Mouse (Mus musculus) embryonic facial prominence, embryonic 10.5 days (tissue): ENCODE measurements around the gene Anapc5. TPM values are rescaled to one million over a fixed set of nuclear protein-coding genes. Genes with fewer than 3 reads are reported as not detected.

Experiments
- DNase-seq: peaks from one replicate; pipeline ENCODE4 v3.0.0-alpha.2; 2017; ENCODE audit warnings: low spot score
- H3K27ac ChIP-seq: fragments of 300-500 bp; sonication (generic); replicated peaks from 2 replicates; pipeline ENCODE4 v1.5.1; 2016; ENCODE audit warnings: mild to moderate bottlenecking
- H3K27me3 ChIP-seq: fragments of 300-500 bp; sonication (generic); replicated peaks from 2 replicates; pipeline ENCODE4 v1.6.1; 2016; ENCODE audit warnings: low read depth, mild to moderate bottlenecking; ENCODE audit not compliant: poor library complexity, severe bottlenecking
- H3K36me3 ChIP-seq: fragments of 300-500 bp; sonication (generic); replicated peaks from 2 replicates; pipeline ENCODE4 v1.6.1; 2016; ENCODE audit warnings: mild to moderate bottlenecking, moderate library complexity
- H3K4me1 ChIP-seq: fragments of 300-500 bp; sonication (generic); 2 replicates; pipeline ENCODE4 v1.6.1; 2016
- H3K4me3 ChIP-seq: fragments of 300-500 bp; sonication (generic); 2 replicates; pipeline ENCODE4 v1.5.1; 2016; ENCODE audit warnings: mild to moderate bottlenecking, moderate library complexity
- H3K9me3 ChIP-seq: fragments of 300-500 bp; sonication (generic); 2 replicates; pipeline ENCODE4 v1.6.1; 2016; ENCODE audit warnings: mild to moderate bottlenecking
- WGBS: fragments of 180-500 bp; shearing (Covaris S2); methylation state at CpG from one replicate; pipeline ENCODE4 v1.1.7; 2016; 5-methylcytosine and 5-hydroxymethylcytosine counted together
- polyA plus RNA-seq: library from polyadenylated mRNA; unstranded; fragments of >200 nt; fragmentation: Nextera tagmentation; extraction: Ambion mirVana; gene quantifications from 2 replicates; pipeline ENCODE4 v1.2.1, GENCODE M21; 2016

Anapc5 gene
- polyA plus RNA-seq: 477 and 502 TPM in 2 replicates

DNA sequence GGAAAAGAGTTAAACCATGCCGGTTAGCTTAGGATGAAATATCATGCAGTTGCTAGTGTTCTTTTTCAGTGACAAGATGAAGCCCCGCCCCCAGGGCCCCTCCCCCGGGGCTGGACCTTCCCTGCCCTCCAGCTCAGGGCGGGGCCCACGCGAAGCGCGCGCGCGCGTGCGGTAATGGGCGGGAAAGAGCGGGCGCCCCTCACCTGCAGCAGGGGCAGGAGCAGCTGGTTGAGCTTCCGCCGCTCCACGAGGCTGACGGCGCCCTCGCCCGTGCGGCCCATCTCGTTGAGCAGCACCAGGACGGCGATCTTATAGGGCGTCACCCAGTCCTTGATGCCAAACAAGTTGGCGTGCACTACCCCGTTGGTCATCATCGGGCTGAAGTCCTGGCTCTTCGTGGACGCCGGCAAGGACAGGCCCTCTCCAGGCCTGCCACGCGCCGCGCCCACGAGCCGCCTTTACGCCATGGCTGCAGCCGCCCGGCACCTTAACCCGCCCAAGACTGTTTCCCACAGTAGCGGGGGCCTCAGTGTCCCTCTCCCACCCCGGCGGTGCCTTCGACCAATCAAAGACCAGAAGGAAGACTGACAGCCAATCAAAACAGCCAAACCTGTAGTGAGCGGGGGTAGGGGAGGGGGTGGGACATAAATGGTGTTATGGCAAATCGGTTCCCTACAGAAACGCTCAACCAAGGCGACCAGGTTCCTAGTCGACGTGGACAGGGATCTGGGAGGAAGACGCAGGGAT, at the start of gene Anapc5:
Gene Anapc5 (minus strand): TSS at position 563 of the 747 bp plus-strand sequence.
- H3K27me3 ChIP-seq: no peaks in the 10 kb centered on the region
- peak within 1 kb of the TSS; percentile 79 for H3K4me3 ChIP-seq
- DNase-seq: peak; percentile 96
- no peaks in the 10 kb centered on the region for H3K9me3 ChIP-seq
- under 1% methylated on average over 55 of the region's 55 CpGs for WGBS
- peak within 1 kb of the TSS; percentile 97 for H3K27ac ChIP-seq
- H3K4me1 ChIP-seq: peaks cover 13% of the 10 kb centered on the region
- H3K36me3 ChIP-seq: peaks cover 37% of the 10 kb centered on the region

DNA sequence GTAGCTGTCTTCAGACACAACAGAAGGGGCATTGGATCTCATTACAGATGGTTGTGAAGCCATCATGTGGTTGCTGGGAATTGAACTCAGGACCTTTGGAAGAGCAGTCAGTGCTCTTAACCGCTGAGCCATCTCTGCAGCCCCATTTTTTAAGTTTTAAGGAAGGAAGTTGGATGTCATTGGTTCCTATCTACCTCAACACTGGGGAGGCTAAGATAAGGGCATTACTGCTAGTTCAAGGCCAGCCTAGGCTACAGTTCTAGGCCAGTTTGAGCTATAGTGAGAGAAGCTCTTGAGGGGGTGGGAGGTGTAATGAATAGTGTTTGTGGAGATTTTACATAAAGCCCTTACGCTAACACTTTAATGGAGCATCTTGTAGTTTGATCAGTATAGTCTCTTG, 41.9 kb upstream of the Anapc5 start:
- no peak for DNase-seq
- Histone ChIP-seq H3K36me3 (peaks cover 82% of the 10 kb centered on the region), H3K4me3 (no peak overlapping the region), H3K27me3 (no peaks in the 10 kb centered on the region), H3K27ac (no peak overlapping the region), H3K4me1 (no peaks in the 10 kb centered on the region), H3K9me3 (no peaks in the 10 kb centered on the region)
- whole genome bisulfite sequencing: 97% methylated on average over 2 of the region's 2 CpGs

DNA sequence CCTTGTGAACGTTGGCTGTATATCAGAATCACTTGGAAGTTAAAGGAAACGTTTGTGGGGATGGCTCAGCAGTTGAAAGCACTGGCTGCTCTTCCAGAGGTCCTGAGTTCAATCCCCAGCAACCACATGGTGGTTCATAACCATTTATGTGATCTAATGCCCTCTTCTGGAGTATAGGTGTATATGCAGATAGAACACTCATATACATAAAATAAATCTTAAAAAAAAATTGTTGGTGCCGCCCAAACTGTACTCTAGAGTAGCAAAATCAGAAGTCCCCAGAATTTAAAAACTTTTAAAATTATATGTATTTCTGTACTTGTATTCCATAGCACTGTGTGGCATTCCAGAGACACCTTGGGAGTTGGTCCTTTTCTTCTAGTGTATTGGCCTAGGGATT, 34.7 kb upstream of the Anapc5 start:
- 90% methylated on average over 3 of the region's 3 CpGs for WGBS
- Histone ChIP-seq H3K36me3 (peaks cover 23% of the 10 kb centered on the region), H3K27ac (no peak overlapping the region), H3K4me3 (no peak overlapping the region), H3K9me3 (no peaks in the 10 kb centered on the region), H3K27me3 (no peaks in the 10 kb centered on the region), H3K4me1 (peaks cover 13% of the 10 kb centered on the region)
- DNase-seq: no peak

DNA sequence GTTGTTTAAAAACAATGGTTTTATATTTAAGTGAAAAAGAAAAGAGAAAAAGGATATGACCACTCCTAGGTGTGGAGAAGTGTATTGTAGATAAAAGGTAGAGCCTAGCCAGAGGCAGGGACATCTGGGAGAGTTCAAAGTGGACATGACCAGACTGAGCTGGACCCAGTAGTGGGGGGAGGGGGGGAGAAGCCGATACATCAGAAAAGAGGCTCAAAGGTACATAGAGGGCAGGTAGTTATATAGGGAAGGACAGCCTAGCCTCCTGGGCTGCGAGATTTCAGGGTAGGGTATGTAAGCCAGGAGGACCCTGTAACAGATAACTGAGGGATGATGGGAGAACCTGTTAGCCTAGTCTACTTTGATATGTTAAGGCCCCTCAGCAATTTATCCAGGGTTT, 31.5 kb upstream of the Anapc5 start:
- Histone ChIP-seq H3K27ac (no peak overlapping the region), H3K36me3 (peaks cover 13% of the 10 kb centered on the region), H3K27me3 (no peaks in the 10 kb centered on the region), H3K4me3 (no peak overlapping the region), H3K4me1 (peaks cover 24% of the 10 kb centered on the region), H3K9me3 (no peaks in the 10 kb centered on the region)
- DNase-seq: no peak
- 81% methylated on average over 2 of the region's 2 CpGs for WGBS

DNA sequence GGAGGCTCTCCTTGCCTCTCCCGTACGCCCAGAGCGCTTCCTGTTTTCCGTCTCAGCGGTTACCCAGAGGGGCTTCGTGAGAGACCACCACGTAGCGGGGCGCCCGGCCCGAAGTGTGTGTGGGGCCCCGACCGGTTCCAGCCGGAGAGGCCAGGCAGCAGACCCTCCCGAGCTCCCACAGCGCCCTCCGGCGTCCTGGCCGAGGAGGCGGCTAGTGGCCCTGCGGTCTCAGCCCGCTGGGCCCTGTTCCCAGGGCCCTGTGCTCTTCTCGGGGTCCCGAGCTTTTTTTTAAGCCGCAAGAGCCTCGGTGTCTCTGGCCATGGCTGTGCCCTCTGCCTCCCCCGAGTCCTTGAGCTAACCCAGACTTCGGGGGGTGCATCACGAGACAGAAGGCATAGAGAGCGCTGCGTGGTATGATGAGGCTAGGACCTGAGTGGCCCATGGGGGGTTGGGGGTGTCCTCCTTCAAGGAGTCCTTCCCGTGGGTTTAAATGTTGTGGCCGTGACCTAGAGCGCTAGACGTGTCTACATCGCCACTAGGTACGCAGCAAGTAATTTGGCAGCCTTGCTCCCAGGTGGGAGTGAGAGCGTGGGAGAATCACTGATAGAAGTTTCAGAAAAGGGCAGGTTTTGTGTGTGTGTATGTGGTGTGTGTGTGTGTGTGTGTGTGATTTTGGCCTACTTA, 29.3 kb upstream of the Anapc5 start:
- H3K9me3 ChIP-seq: no peaks in the 10 kb centered on the region
- peaks cover 24% of the 10 kb centered on the region for H3K4me1 ChIP-seq
- H3K4me3 ChIP-seq: peak overlapping the region; percentile 91
- peak overlapping the region; percentile 97 for H3K27ac ChIP-seq
- no peak for DNase-seq
- under 1% methylated on average over 38 of the region's 38 CpGs for WGBS
- no peaks in the 10 kb centered on the region; the same call in 1 of the 2 replicates for H3K36me3 ChIP-seq
- H3K27me3 ChIP-seq: no peaks in the 10 kb centered on the region

DNA sequence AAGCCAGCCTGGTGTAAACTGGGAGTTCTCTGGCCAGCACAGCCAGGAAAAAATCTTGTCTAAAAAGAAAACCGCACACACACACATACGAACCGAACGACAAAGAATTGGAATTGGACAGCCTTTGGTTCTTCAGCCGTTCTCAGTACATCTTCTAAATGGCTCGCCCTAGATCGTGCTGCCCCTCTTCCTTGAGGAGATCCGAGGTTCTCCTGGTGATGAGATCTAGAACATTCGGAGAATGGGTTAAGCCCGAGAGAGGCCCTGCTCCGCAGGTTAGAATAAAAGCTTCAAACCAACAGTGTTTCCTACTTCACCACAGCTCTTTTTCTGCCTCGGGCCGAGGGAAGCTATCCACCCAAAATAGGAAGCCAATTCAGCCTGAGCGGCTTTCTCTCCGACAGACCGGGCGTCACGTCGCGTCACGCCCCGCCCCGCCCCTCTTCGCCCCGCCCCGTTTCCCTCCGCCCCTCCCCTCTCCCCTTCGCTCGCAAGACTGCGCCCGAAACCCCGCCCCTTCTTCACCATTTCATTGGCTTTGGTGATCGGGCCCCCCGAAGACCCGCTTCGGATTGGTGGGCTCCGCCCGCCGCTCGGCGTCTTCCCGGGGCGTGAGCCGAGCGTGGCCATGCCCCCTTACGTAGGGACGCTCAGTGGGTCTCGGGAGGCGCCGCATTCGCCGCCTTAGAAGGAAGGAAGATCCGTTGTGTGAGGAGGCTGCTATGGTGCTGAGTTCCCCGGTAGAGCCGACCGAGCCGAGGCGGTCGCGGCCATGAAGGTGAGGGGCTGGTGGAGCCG, 28.6 kb upstream of the Anapc5 start, which contains the start of gene Rnf34:
Gene Rnf34 (plus strand): TSS at position 528 of the 798 bp plus-strand sequence.
- H3K4me3 ChIP-seq: peak within 1 kb of the TSS; percentile 91
- no peaks in the 10 kb centered on the region; the same call in 1 of the 2 replicates for H3K36me3 ChIP-seq
- under 1% methylated on average over 61 of the region's 61 CpGs for WGBS
- H3K9me3 ChIP-seq: no peaks in the 10 kb centered on the region
- H3K27ac ChIP-seq: peak within 1 kb of the TSS; percentile 97
- peak; percentile 99 for DNase-seq
- H3K4me1 ChIP-seq: peaks cover 24% of the 10 kb centered on the region
- no peaks in the 10 kb centered on the region for H3K27me3 ChIP-seq

DNA sequence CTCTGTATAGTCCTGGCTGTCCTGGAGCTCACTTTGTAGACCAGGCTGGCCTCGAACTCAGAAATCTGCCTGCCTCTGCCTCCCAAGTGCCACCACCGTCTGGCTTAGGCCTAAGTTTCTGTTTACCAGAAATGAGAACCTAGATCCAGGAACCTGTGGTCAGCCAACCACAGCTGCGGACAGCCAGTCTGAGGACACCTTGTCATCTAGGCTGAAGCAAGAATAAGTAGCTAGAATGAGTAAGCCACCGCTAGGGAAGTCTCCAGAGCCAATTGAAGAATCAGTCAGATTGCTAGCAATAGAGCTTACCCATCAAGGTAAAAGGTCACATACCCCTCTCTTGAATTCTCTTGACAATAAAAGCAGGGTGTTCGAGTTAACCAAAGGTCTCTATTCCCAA, 22.7 kb upstream of the Anapc5 start:
- Histone ChIP-seq H3K4me3 (no peak overlapping the region), H3K9me3 (no peaks in the 10 kb centered on the region), H3K27ac (no peak overlapping the region), H3K4me1 (no peaks in the 10 kb centered on the region; the same call in 1 of the 2 replicates), H3K27me3 (no peaks in the 10 kb centered on the region), H3K36me3 (no peaks in the 10 kb centered on the region)
- 88% methylated on average over 5 of the region's 5 CpGs for WGBS
- DNase-seq: no peak

DNA sequence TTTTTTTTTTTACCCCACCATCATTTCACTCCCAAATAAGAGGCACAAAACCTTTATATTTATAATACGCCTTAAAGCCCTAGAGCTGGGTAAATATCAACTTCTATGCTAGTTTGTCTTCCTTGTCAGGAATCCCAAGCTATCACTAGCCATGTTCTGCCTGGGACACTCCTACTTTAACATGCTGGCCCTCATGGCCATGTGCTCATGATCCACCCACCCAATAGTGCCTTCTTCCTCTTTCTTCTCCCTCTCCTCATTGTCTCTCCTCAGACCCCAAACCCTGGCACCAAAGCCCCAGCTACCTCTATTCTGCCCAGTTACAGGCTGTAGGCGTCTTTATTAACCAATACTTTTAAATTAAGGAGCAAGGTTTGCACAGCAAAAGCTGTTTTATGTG, 20.0 kb upstream of the Anapc5 start:
- WGBS: 85% methylated on average over 2 of the region's 2 CpGs
- Histone ChIP-seq H3K36me3 (no peaks in the 10 kb centered on the region), H3K9me3 (no peaks in the 10 kb centered on the region), H3K27ac (no peak overlapping the region), H3K4me1 (no peaks in the 10 kb centered on the region), H3K27me3 (no peaks in the 10 kb centered on the region), H3K4me3 (no peak overlapping the region)
- no peak for DNase-seq

DNA sequence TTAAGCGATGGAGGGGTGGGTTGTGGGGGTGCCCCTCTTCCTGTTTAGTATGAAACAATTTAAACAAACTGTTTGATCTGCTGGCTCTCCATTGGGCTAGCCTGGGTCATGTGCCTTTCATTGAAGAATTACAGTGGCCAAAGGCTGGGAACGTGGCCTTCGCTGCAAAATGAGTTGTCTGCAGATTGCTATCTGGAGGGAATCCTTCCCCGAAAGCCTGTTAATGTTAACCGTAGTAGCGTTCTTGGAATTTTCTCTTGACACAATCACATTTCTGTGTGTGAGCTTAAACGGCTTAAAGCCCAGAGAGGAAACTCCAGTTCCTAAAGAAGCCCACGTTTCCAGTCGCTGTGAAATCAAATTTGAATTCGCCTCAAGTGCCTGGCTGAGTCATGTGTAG, 11.9 kb upstream of the Anapc5 start:
- Histone ChIP-seq H3K4me3 (no peak overlapping the region), H3K36me3 (no peaks in the 10 kb centered on the region), H3K27ac (no peak overlapping the region), H3K27me3 (no peaks in the 10 kb centered on the region), H3K4me1 (no peaks in the 10 kb centered on the region), H3K9me3 (no peaks in the 10 kb centered on the region)
- 79% methylated on average over 10 of the region's 10 CpGs for WGBS
- no peak for DNase-seq

DNA sequence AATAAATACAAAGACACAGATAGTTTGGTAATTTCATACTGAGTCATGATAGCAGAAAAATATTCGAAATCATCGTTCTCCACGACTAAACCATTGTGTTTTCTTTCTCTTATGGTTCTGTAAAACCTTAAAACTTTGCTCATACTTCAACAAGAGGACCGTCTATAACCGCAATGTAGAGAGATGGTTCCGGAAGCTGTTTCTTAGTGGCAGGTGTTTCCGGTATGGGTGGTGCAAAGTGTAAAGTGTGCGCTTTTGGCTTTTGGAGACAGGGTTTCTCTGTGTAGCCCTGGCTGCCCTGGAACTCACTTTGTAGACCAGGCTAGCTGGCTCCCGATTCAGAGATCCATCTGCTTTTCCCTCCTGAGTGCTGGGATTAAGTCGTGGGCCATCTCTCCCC, 11.4 kb upstream of the Anapc5 start:
- Histone ChIP-seq H3K27ac (no peak overlapping the region), H3K36me3 (no peaks in the 10 kb centered on the region), H3K27me3 (no peaks in the 10 kb centered on the region), H3K9me3 (no peaks in the 10 kb centered on the region), H3K4me3 (no peak overlapping the region), H3K4me1 (no peaks in the 10 kb centered on the region)
- 87% methylated on average over 10 of the region's 10 CpGs for WGBS
- no peak for DNase-seq

DNA sequence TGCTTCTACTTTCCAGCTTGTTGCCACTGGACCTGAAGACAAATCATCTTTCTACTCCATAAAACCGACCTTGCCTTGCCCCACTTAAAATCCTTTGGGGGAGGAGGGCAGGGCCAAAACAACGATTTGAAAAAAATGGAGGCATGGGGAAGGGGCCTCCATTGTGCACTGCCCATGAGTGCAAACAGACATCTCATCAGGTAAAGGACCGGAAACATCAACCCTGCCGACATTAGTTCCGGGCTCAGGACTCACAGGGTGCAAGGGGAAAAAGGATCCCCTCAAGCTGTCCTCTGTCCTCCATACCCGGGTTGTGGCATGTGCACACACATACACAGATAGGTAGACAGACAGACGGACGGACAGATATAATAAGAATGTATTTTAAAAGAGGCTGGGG, 4.0 kb upstream of the Anapc5 start:
- DNase-seq: no peak
- WGBS: 83% methylated on average over 8 of the region's 8 CpGs
- Histone ChIP-seq H3K4me3 (no peak overlapping the region), H3K27ac (no peak overlapping the region), H3K4me1 (peaks cover 3% of the 10 kb centered on the region), H3K9me3 (no peaks in the 10 kb centered on the region), H3K27me3 (no peaks in the 10 kb centered on the region), H3K36me3 (no peaks in the 10 kb centered on the region)

DNA sequence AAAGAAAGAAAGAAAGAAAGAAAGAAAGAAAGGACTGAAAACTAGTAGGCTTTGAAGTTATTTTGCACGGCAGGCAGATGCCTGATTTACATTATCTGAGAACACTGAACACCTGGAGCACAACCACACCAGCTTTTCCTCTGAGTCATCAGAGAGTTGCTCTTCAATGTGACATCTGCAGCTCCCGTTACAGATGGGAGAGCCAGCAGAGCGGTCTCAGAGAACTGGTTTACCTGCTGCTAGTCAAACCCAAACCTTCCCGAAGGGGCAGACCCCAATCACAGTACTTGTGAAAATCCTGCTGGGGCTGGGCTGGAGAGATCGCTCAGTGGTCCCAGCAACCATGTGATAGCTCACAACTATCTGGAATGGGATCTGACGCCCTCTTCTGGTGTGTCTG, 3.3 kb upstream of the Anapc5 start:
- H3K36me3 ChIP-seq: peaks cover 2% of the 10 kb centered on the region
- no peaks in the 10 kb centered on the region for H3K9me3 ChIP-seq
- H3K27ac ChIP-seq: no peak overlapping the region
- no peak for DNase-seq
- no peaks in the 10 kb centered on the region for H3K27me3 ChIP-seq
- peaks cover 10% of the 10 kb centered on the region for H3K4me1 ChIP-seq
- H3K4me3 ChIP-seq: no peak overlapping the region
- 76% methylated on average over 6 of the region's 6 CpGs for WGBS
